Mouse (Mus musculus) megakaryocyte, embryonic 14.5 days (primary cell): ENCODE results near the gene Cmklr1.

Experiments
- FLI1 ChIP-seq: IDR thresholded peaks from 2 replicates; pipeline ENCODE4 v1.6.1; 2012; ENCODE audit warnings: low read length, inconsistent platforms, mixed read lengths
- GATA1 ChIP-seq: IDR thresholded peaks from 3 replicates; pipeline ENCODE4 v1.6.1; 2012; ENCODE audit warnings: mixed read lengths, low read length, inconsistent platforms, borderline replicate concordance

GRCm38 (mm10) chr5:113660872-113661271 lies 10.6 kb upstream of the Cmklr1 start:
- TF ChIP-seq GATA1 (no peak), FLI1 (no peak)
